Mouse (Mus musculus): ENCODE data around the gene Gm3435. TPM values are rescaled to one million over a fixed set of nuclear protein-coding genes. Genes with fewer than 3 reads are reported as not detected.
A peak's percentile ranks its signal among the peaks of the same experiment; 100 is the strongest.
"Not testable (repeated sequence)": the region's sequence is repeated elsewhere in the genome, so short reads cannot be mapped to it uniquely, and the experiment has no call there.

Gene Gm3435
- 8.6 and 11.1 TPM in 2 replicates for polyA plus RNA-seq (2016; fragmentation: Nextera tagmentation; extraction: Ambion mirVana)

- no CpG with 5 or more reads among the region's 60 CpGs for WGBS
Measured at GRCm38 (mm10) chr17:15009706-15010413, at the start of gene Gm3435. Gene Gm3435, plus strand, starts transcription at chr17:15010176.

DNA sequence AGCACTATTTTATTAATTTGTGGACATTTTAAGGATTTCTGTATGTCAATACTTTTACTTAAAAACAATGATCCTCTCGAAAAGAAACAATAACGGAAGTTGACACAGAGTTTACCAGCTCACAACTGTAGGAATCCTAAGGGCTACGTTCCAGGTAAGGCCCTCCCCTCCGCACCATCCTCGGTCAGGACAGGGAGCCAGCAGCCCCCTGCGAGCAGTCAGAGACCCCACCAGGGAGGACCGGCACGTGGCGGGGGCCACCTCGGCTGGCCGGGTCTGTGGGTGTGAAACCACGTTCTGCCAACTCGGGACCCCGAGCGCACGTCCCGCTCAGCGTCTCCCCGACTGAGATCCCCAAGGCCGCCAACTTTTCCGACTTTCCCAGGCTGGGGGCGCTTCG is 49.5 kb upstream of the Gm3435 start:
- WGBS = under 1% methylated on average over 20 of the region's 23 CpGs

More at GRCm38 (mm10) chr17:15009706-15010413, at the start of gene Gm3435:
- H3K9me3 ChIP-seq; H3K4me1 ChIP-seq; DNase-seq (ENCODE audit: extremely low spot score, low spot score); H3K27ac ChIP-seq; H3K36me3 ChIP-seq (replicated peaks); H3K4me3 ChIP-seq; H3K27me3 ChIP-seq (ENCODE audit: poor library complexity, severe bottlenecking): not testable (repeated sequence)

GRCm38 (mm10) chr17:14960951-14961556 is 48.9 kb upstream of the Gm3435 start, which contains the start of gene Phf10:
Gene Phf10, minus strand, starts transcription at chr17:14961273.
- 7% methylated on average over 66 of the region's 100 CpGs for WGBS
- H3K36me3 ChIP-seq (replicated peaks) = peaks cover 17% of the 10 kb centered on the region
- peak within 1 kb of the TSS; percentile 79 for H3K4me3 ChIP-seq
- peak; percentile 42 for DNase-seq (ENCODE audit: extremely low spot score, low spot score)
- H3K27me3 ChIP-seq (ENCODE audit: poor library complexity, severe bottlenecking); H3K9me3 ChIP-seq: not testable (repeated sequence)
- H3K4me1 ChIP-seq = peaks cover 12% of the 10 kb centered on the region
- H3K27ac ChIP-seq = peak within 1 kb of the TSS; percentile 89

More for the DNA sequence above, 49.5 kb upstream of the Gm3435 start:
- peaks cover 12% of the 10 kb centered on the region for H3K4me1 ChIP-seq
- peak; percentile 16 for DNase-seq (ENCODE audit: extremely low spot score, low spot score)
- H3K36me3 ChIP-seq (replicated peaks) = peaks cover 17% of the 10 kb centered on the region
- H3K27me3 ChIP-seq (ENCODE audit: poor library complexity, severe bottlenecking) = no peaks in the 10 kb centered on the region
- H3K27ac ChIP-seq = peak overlapping the region; percentile 89
- H3K4me3 ChIP-seq = peak overlapping the region; percentile 79
- H3K9me3 ChIP-seq = no peaks in the 10 kb centered on the region

GRCm38 (mm10) chr17:14961557-14962154 is 48.3 kb upstream of the Gm3435 start:
- not testable (repeated sequence) for DNase-seq (ENCODE audit: extremely low spot score, low spot score); H3K27ac ChIP-seq; H3K4me3 ChIP-seq; H3K9me3 ChIP-seq; H3K27me3 ChIP-seq (ENCODE audit: poor library complexity, severe bottlenecking)
- H3K36me3 ChIP-seq (replicated peaks) = peaks cover 13% of the 10 kb centered on the region
- WGBS = no CpG with 5 or more reads among the region's 44 CpGs
- H3K4me1 ChIP-seq = peaks cover 12% of the 10 kb centered on the region

GRCm38 (mm10) chr17:14968373-14968913 is 41.5 kb upstream of the Gm3435 start:
- H3K4me1 ChIP-seq; H3K4me3 ChIP-seq; H3K27ac ChIP-seq; H3K27me3 ChIP-seq (ENCODE audit: poor library complexity, severe bottlenecking); DNase-seq (ENCODE audit: extremely low spot score, low spot score); H3K36me3 ChIP-seq (replicated peaks); H3K9me3 ChIP-seq: not testable (repeated sequence)
- WGBS = no CpG with 5 or more reads among the region's 6 CpGs

- peak overlapping the region; percentile 37; the same call in 1 of the 2 replicates for H3K4me3 ChIP-seq
- WGBS = 6% methylated on average over 4 of the region's 7 CpGs
- not testable (repeated sequence) for H3K4me1 ChIP-seq; DNase-seq (ENCODE audit: extremely low spot score, low spot score); H3K9me3 ChIP-seq; H3K27me3 ChIP-seq (ENCODE audit: poor library complexity, severe bottlenecking); H3K27ac ChIP-seq; H3K36me3 ChIP-seq (replicated peaks)
Measured at GRCm38 (mm10) chr17:14977718-14978361, 32.1 kb upstream of the Gm3435 start.

- not testable (repeated sequence) for H3K27ac ChIP-seq; H3K27me3 ChIP-seq (ENCODE audit: poor library complexity, severe bottlenecking); H3K36me3 ChIP-seq (replicated peaks); H3K9me3 ChIP-seq; DNase-seq (ENCODE audit: extremely low spot score, low spot score); H3K4me1 ChIP-seq
- H3K4me3 ChIP-seq = peak within 1 kb of the TSS; percentile 37; the same call in 1 of the 2 replicates
- no CpG with 5 or more reads among the region's 60 CpGs for WGBS
Measured at GRCm38 (mm10) chr17:14978362-14979038, 31.5 kb upstream of the Gm3435 start, which contains the start of the genes 9030025P20Rik and Gm3417. Gene 9030025P20Rik, plus strand, starts transcription at chr17:14978468. Gene Gm3417, minus strand, starts transcription at chr17:14978790.

DNA sequence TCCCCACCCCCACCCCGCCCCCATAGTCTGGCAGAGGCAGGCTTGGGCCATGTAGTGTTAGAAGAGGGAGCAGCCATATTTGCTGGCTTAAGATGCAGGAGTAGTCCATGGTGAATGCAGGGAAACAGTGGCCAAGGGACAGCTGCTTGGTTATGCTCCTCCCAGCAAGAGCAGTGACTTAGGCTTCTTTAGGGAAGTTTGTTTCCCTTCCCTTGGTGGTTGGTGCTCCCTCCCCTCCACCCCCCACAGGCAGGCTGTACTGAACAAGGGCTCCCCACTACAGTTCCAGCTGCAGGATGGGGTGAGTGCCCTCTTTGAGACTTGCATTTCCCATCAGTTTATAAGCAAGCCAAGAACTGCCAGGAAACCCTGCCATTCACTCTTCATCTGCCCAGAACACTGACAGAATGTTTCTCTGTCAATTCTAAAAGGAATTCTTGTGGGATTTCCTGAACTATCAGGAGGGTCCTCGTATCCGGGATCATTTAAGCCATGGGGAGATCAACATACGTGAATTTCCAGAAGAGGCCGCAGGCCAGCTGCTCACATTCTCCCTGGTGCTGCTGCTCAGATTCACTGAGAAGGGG is 19.8 kb upstream of the Gm3435 start:
- H3K36me3 ChIP-seq (replicated peaks); H3K27me3 ChIP-seq (ENCODE audit: poor library complexity, severe bottlenecking); H3K27ac ChIP-seq; H3K9me3 ChIP-seq; H3K4me1 ChIP-seq; H3K4me3 ChIP-seq; DNase-seq (ENCODE audit: extremely low spot score, low spot score): not testable (repeated sequence)
- 87% methylated on average over 4 of the region's 5 CpGs for WGBS

DNA sequence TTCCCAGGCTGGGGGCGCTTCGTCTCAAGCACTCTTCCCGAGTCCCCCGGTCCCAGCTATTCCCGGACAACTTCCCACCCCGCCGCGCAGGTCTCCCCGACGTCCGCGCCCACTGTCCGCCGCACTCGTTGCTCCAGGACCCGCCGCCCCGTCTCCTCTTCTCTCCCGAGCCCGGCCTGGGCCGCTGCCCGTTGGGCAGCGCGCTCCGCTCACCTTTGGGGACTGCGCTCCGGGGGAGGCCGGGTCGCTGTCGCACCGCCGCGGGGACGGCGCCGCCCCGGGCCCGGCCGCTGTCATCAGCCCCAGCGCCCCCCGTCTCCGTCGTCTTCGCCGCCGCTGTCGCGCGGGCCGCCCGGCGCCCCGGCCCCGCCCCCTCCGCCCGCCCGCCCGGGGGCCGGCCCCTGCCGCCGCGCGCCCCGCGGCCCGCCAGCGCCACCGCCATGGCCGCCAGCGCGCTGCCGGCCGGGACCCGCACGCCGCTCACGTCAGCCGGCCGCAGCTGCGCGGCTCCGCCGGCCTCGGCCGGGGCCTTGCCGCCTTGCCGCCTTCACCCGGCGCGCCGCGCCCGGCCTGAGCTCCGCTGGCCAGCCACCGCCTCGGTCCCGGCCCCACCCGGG is 17.3 kb upstream of the Gm3435 start:
- WGBS = no CpG with 5 or more reads among the region's 98 CpGs
- H3K4me3 ChIP-seq; H3K9me3 ChIP-seq; H3K4me1 ChIP-seq; H3K27ac ChIP-seq; H3K27me3 ChIP-seq (ENCODE audit: poor library complexity, severe bottlenecking); DNase-seq (ENCODE audit: extremely low spot score, low spot score); H3K36me3 ChIP-seq (replicated peaks): not testable (repeated sequence)

DNA sequence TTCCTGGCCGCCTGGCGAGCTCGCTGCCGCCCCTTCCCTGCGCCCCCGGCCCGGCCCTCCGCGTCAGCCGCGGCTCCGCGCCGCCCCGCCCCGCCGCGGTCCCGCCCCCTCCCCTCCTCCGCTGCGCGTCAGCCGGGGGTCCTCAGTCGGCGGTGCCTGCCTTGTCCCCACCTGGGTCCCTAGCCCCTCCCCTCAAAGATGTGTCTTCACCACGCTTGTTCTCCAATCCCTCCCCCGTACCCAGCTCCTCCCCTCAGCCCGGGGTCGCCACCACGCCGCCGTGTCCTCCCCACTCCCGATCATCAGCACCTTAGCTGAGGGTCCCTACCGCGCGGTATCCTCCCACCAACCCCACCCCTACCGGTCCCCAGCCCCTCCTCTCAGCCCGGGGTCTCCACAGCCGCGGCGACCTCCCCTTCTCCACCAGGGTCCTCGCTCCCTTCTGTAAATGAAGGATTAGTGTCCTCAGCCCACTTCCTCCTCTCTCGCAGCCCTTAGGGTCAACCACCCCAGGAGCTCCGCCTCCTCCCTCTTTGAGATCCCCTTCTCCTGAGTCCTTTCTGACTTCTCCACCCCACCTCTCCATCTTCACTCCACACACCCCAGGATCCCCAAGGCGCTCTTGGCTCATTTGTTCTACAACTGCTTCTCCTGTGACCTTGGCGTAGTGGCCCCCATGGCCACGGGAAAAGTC is 16.7 kb upstream of the Gm3435 start:
- not testable (repeated sequence) for H3K4me3 ChIP-seq; DNase-seq (ENCODE audit: extremely low spot score, low spot score); H3K27ac ChIP-seq; H3K27me3 ChIP-seq (ENCODE audit: poor library complexity, severe bottlenecking); H3K36me3 ChIP-seq (replicated peaks); H3K9me3 ChIP-seq; H3K4me1 ChIP-seq
- no CpG with 5 or more reads among the region's 47 CpGs for WGBS

- H3K27ac ChIP-seq; H3K4me3 ChIP-seq; H3K36me3 ChIP-seq (replicated peaks); DNase-seq (ENCODE audit: extremely low spot score, low spot score); H3K9me3 ChIP-seq; H3K4me1 ChIP-seq; H3K27me3 ChIP-seq (ENCODE audit: poor library complexity, severe bottlenecking): not testable (repeated sequence)
- WGBS = no CpG with 5 or more reads among the region's 5 CpGs
Measured at GRCm38 (mm10) chr17:14994140-14994539, 15.8 kb upstream of the Gm3435 start.
